ENCODE assay signal across 27 mouse cellular contexts in genomic region chr5:143647412-143647811, GRCm38 (mm10). TPM values are rescaled to one million over a fixed set of nuclear protein-coding genes. Genes with fewer than 3 reads are reported as not detected.
DNase-seq lines count a peak whose midpoint lies in the region; ATAC-seq and TF ChIP-seq lines count a peak whose summit lies in the region.
"Had no signal": no experiment of that assay in that cellular context is flagged by ENCODE, and none has a peak within 500 bp of the region (broad histone marks: within the 10 kb centered on the region; RNA-seq: fewer than 3 reads in every experiment).

No protein-coding gene starts in this region.

- no peak for TF ChIP-seq EP300 in liver, postnatal 0 days (IDR thresholded peaks at IDR 0.05; ENCODE audit: low read depth)

- TF ChIP-seq CTCF in liver, postnatal 0 days (IDR thresholded peaks at IDR 0.05; ENCODE audit: low read depth), result no peak

- no peak for DNase-seq in liver, postnatal 0 days
- no peak for DNase-seq in adrenal gland, postnatal 25 days
- DNase-seq in lung, postnatal 14 days, result no peak
- DNase-seq in frontal cortex, postnatal 10 days (ENCODE audit: low spot score in 2 of 2), result no peak
- DNase-seq: adrenal gland, postnatal 36 days; cerebellum, adult 2 months; cerebellum, postnatal 36 days; heart, adult 2 months; heart, postnatal 4 days; kidney, adult 18-20 months; kidney, postnatal 36 days; layer of hippocampus, postnatal 36 days; left cerebral cortex, postnatal 4 days; lung, embryonic 14.5 days; right cerebral cortex, postnatal 4 days; thymus, adult 18-20 months; thymus, postnatal 25 days had no signal

- H3K36me3 ChIP-seq in neural tube, embryonic 13.5 days, result no peaks in the 10 kb centered on the region
- H3K36me3 ChIP-seq in neural tube, embryonic 15.5 days, result no peaks in the 10 kb centered on the region
- peaks cover 24% of the 10 kb centered on the region for H3K36me3 ChIP-seq in liver, embryonic 12.5 days
- no peaks in the 10 kb centered on the region; the same call in none of the 2 replicates for H3K36me3 ChIP-seq in liver, postnatal 0 days (replicated peaks; ENCODE audit: insufficient read depth, low read length)
- H3K36me3 ChIP-seq: hindbrain, embryonic 15.5 days; midbrain, embryonic 12.5 days had no signal

- H3K27ac ChIP-seq in neural tube, embryonic 13.5 days (replicated peaks), result peak overlapping the region; percentile 46; the same call in 1 of the 2 replicates
- no peak overlapping the region for H3K27ac ChIP-seq in neural tube, embryonic 15.5 days (replicated peaks)
- peak overlapping the region; percentile 83 for H3K27ac ChIP-seq in liver, embryonic 12.5 days
- peak overlapping the region; percentile 80 for H3K27ac ChIP-seq in liver, postnatal 0 days (ENCODE audit: low read depth)
- H3K27ac ChIP-seq: heart, adult 2 months; hindbrain, embryonic 15.5 days; midbrain, embryonic 12.5 days; stomach, postnatal 0 days had no signal

- no peaks in the 10 kb centered on the region for H3K9me3 ChIP-seq in neural tube, embryonic 13.5 days
- H3K9me3 ChIP-seq in neural tube, embryonic 15.5 days (replicated peaks), result no peaks in the 10 kb centered on the region
- H3K9me3 ChIP-seq in liver, embryonic 12.5 days (replicated peaks), result no peaks in the 10 kb centered on the region
- H3K9me3 ChIP-seq in liver, postnatal 0 days (ENCODE audit: low read length), result no peaks in the 10 kb centered on the region
- H3K9me3 ChIP-seq: hindbrain, embryonic 15.5 days; midbrain, embryonic 12.5 days had no signal

- H3K4me2 ChIP-seq in neural tube, embryonic 13.5 days, result no peak overlapping the region
- no peak overlapping the region for H3K4me2 ChIP-seq in neural tube, embryonic 15.5 days
- peak overlapping the region; percentile 43 for H3K4me2 ChIP-seq in liver, embryonic 12.5 days
- H3K4me2 ChIP-seq in liver, postnatal 0 days (ENCODE audit: low read depth, low read length), result peak overlapping the region; percentile 14; the same call in 1 of the 2 replicates
- H3K4me2 ChIP-seq: heart, embryonic 12.5 days; hindbrain, embryonic 15.5 days; lung, embryonic 14.5 days; midbrain, embryonic 12.5 days had no signal

- ATAC-seq in neural tube, embryonic 13.5 days (ENCODE audit: low read depth), result no peak
- no peak for ATAC-seq in neural tube, embryonic 15.5 days (ENCODE audit: low FRiP score)
- ATAC-seq in liver, embryonic 12.5 days, result peak; percentile 71
- ATAC-seq in liver, postnatal 0 days, result peak; percentile 64
- ATAC-seq: forebrain, embryonic 16.5 days; inflammation-experienced regulatory T-cells, adult 6 months; Patski had no signal

- WGBS in neural tube, embryonic 13.5 days, result 96% methylated on average over 2 of the region's 2 CpGs
- WGBS in neural tube, embryonic 15.5 days, result 94% methylated on average over 2 of the region's 2 CpGs
- WGBS in liver, embryonic 12.5 days (ENCODE audit: insufficient replicate concordance), result 37% methylated on average over 2 of the region's 2 CpGs
- WGBS in liver, postnatal 0 days (ENCODE audit: insufficient replicate concordance), result 61% methylated on average over 2 of the region's 2 CpGs

- H3K4me1 ChIP-seq in neural tube, embryonic 13.5 days (replicated peaks), result peaks cover 10% of the 10 kb centered on the region
- H3K4me1 ChIP-seq in neural tube, embryonic 15.5 days, result peaks cover 16% of the 10 kb centered on the region
- H3K4me1 ChIP-seq in liver, embryonic 12.5 days, result peaks cover 82% of the 10 kb centered on the region
- H3K4me1 ChIP-seq in liver, postnatal 0 days (ENCODE audit: insufficient read depth), result peaks cover 25% of the 10 kb centered on the region
- H3K4me1 ChIP-seq: midbrain, embryonic 12.5 days had no signal

- no peak overlapping the region for H3K9ac ChIP-seq in neural tube, embryonic 13.5 days
- no peak overlapping the region for H3K9ac ChIP-seq in neural tube, embryonic 15.5 days (replicated peaks)
- 0 out of 2 replicates have a peak overlapping the region, but pooled peaks have one; percentile 12 for H3K9ac ChIP-seq in liver, embryonic 12.5 days
- no peak overlapping the region for H3K9ac ChIP-seq in liver, postnatal 0 days (replicated peaks)
- H3K9ac ChIP-seq: heart, embryonic 12.5 days; hindbrain, embryonic 15.5 days; lung, embryonic 14.5 days; midbrain, embryonic 12.5 days had no signal

- no peaks in the 10 kb centered on the region for H3K27me3 ChIP-seq in neural tube, embryonic 13.5 days
- no peaks in the 10 kb centered on the region for H3K27me3 ChIP-seq in neural tube, embryonic 15.5 days (replicated peaks)
- no peaks in the 10 kb centered on the region for H3K27me3 ChIP-seq in liver, embryonic 12.5 days (replicated peaks)
- H3K27me3 ChIP-seq in liver, postnatal 0 days (ENCODE audit: insufficient read depth, low read length), result no peaks in the 10 kb centered on the region
- H3K27me3 ChIP-seq: heart, embryonic 12.5 days; hindbrain, embryonic 15.5 days; midbrain, embryonic 12.5 days; Patski had no signal

- H3K4me3 ChIP-seq in neural tube, embryonic 13.5 days, result no peak overlapping the region
- H3K4me3 ChIP-seq in neural tube, embryonic 15.5 days (replicated peaks), result no peak overlapping the region
- H3K4me3 ChIP-seq in liver, embryonic 12.5 days, result no peak overlapping the region
- no peak overlapping the region for H3K4me3 ChIP-seq in liver, postnatal 0 days (ENCODE audit: low read depth, low read length)
- H3K4me3 ChIP-seq: heart, adult 2 months; heart, embryonic 12.5 days; hindbrain, embryonic 15.5 days; midbrain, embryonic 12.5 days had no signal

RNA-seq across cellular contexts. Expression of gene Cyth3, which starts 25.2 kb away (rescaled TPM):
- polyA plus RNA-seq in neural tube, embryonic 13.5 days (2015; fragmentation: Nextera tagmentation; extraction: Ambion mirVana), result 43.1 and 45.2 TPM in 2 replicates
- 42.2 and 43.2 TPM in 2 replicates for polyA plus RNA-seq in neural tube, embryonic 15.5 days (2015; fragmentation: Nextera tagmentation; extraction: Ambion mirVana)
- 46.0 and 47.7 TPM in 2 replicates for polyA plus RNA-seq in liver, embryonic 12.5 days (2016; fragmentation: Nextera tagmentation; extraction: Ambion mirVana)
- polyA plus RNA-seq in liver, postnatal 0 days (2015; fragmentation: Nextera tagmentation; extraction: Ambion mirVana), result 12.1 and 15.3 TPM in 2 replicates
- 156 and 193 TPM in 2 replicates for total RNA-seq in adrenal gland, postnatal 25 days (2021)

Comparison
In these comparisons a context has a peak if more than half of its experiments do, and no peak if none do; other contexts are left out.
1. ATAC-seq: peak in liver, embryonic 12.5 days (single experiment) and liver, postnatal 0 days (single experiment); none in neural tube, embryonic 13.5 days (single experiment) and neural tube, embryonic 15.5 days (single experiment).
2. H3K4me2 ChIP-seq: peak in liver, embryonic 12.5 days (single experiment) and liver, postnatal 0 days (single experiment); none in neural tube, embryonic 13.5 days (single experiment) and neural tube, embryonic 15.5 days (single experiment).